Mouse (Mus musculus): Measurements from ENCODE around the gene Atg5. TPM values are rescaled to one million over a fixed set of nuclear protein-coding genes. Genes with fewer than 3 reads are reported as not detected.

Gene Atg5
- polyA plus RNA-seq, 1 experiment from 2014 or later: 53.5 TPM

- no peak overlapping the region for H3K9ac ChIP-seq (ENCODE audit: low read depth, low read length)
- H3K4me1 ChIP-seq (replicated peaks; ENCODE audit: control insufficient read depth, insufficient read depth, low read length): no peaks in the 10 kb centered on the region
- WGBS: 70% methylated on average over 3 of the region's 3 CpGs
- no peaks in the 10 kb centered on the region for H3K27me3 ChIP-seq (replicated peaks; ENCODE audit: control insufficient read depth, insufficient read depth, low read length)
- H3K27ac ChIP-seq (ENCODE audit: low read depth, low read length): no peak overlapping the region
- peaks cover 16% of the 10 kb centered on the region for H3K36me3 ChIP-seq (ENCODE audit: control insufficient read depth, insufficient read depth)
- no peak for TF ChIP-seq CTCF (IDR thresholded peaks at IDR 0.05; ENCODE audit: low read depth)
- no peak overlapping the region for H3K4me3 ChIP-seq (ENCODE audit: low read depth, low read length)
- no peak overlapping the region for H3K4me2 ChIP-seq (replicated peaks; ENCODE audit: low read depth)
- ATAC-seq: no peak
- H3K9me3 ChIP-seq (ENCODE audit: control insufficient read depth): no peaks in the 10 kb centered on the region
Measured at GRCm38 (mm10) chr10:44304845-44305244, 36.7 kb downstream of the Atg5 start.

- ATAC-seq: no peak
- 94% methylated on average over 6 of the region's 6 CpGs for WGBS
- Histone ChIP-seq H3K4me2 (replicated peaks; ENCODE audit: low read depth) (no peak overlapping the region), H3K9ac (ENCODE audit: low read depth, low read length) (no peak overlapping the region), H3K9me3 (ENCODE audit: control insufficient read depth) (no peaks in the 10 kb centered on the region), H3K36me3 (ENCODE audit: control insufficient read depth, insufficient read depth) (peaks cover 16% of the 10 kb centered on the region), H3K27ac (ENCODE audit: low read depth, low read length) (no peak overlapping the region), H3K4me3 (ENCODE audit: low read depth, low read length) (no peak overlapping the region), H3K27me3 (replicated peaks; ENCODE audit: control insufficient read depth, insufficient read depth, low read length) (no peaks in the 10 kb centered on the region), H3K4me1 (replicated peaks; ENCODE audit: control insufficient read depth, insufficient read depth, low read length) (no peaks in the 10 kb centered on the region)
- no peak for TF ChIP-seq CTCF (IDR thresholded peaks at IDR 0.05; ENCODE audit: low read depth)
Measured at GRCm38 (mm10) chr10:44306308-44306707, 38.1 kb downstream of the Atg5 start.

- no peak overlapping the region for H3K27ac ChIP-seq (ENCODE audit: low read depth, low read length)
- no peak for ATAC-seq
- TF ChIP-seq CTCF (IDR thresholded peaks at IDR 0.05; ENCODE audit: low read depth): no peak
- no peak overlapping the region for H3K9ac ChIP-seq (ENCODE audit: low read depth, low read length)
- H3K4me3 ChIP-seq (ENCODE audit: low read depth, low read length): no peak overlapping the region
- H3K4me1 ChIP-seq (replicated peaks; ENCODE audit: control insufficient read depth, insufficient read depth, low read length): no peaks in the 10 kb centered on the region
- H3K4me2 ChIP-seq (replicated peaks; ENCODE audit: low read depth): no peak overlapping the region
- peaks cover 14% of the 10 kb centered on the region for H3K36me3 ChIP-seq (ENCODE audit: control insufficient read depth, insufficient read depth)
- H3K27me3 ChIP-seq (replicated peaks; ENCODE audit: control insufficient read depth, insufficient read depth, low read length): no peaks in the 10 kb centered on the region
- H3K9me3 ChIP-seq (ENCODE audit: control insufficient read depth): no peaks in the 10 kb centered on the region
Measured at GRCm38 (mm10) chr10:44308280-44308679, 40.1 kb downstream of the Atg5 start.

GRCm38 (mm10) chr10:44309250-44309649, 41.1 kb downstream of the Atg5 start:
- peaks cover 6% of the 10 kb centered on the region for H3K36me3 ChIP-seq (ENCODE audit: control insufficient read depth, insufficient read depth)
- H3K4me3 ChIP-seq (ENCODE audit: low read depth, low read length): no peak overlapping the region
- H3K4me1 ChIP-seq (replicated peaks; ENCODE audit: control insufficient read depth, insufficient read depth, low read length): no peaks in the 10 kb centered on the region
- no peaks in the 10 kb centered on the region for H3K9me3 ChIP-seq (ENCODE audit: control insufficient read depth)
- H3K4me2 ChIP-seq (replicated peaks; ENCODE audit: low read depth): no peak overlapping the region
- no peaks in the 10 kb centered on the region for H3K27me3 ChIP-seq (replicated peaks; ENCODE audit: control insufficient read depth, insufficient read depth, low read length)
- WGBS: 76% methylated on average over 6 of the region's 6 CpGs
- TF ChIP-seq CTCF (IDR thresholded peaks at IDR 0.05; ENCODE audit: low read depth): no peak
- ATAC-seq: no peak
- H3K27ac ChIP-seq (ENCODE audit: low read depth, low read length): no peak overlapping the region
- H3K9ac ChIP-seq (ENCODE audit: low read depth, low read length): no peak overlapping the region

GRCm38 (mm10) chr10:44315276-44315675, 47.1 kb downstream of the Atg5 start:
- ATAC-seq: no peak
- TF ChIP-seq CTCF (IDR thresholded peaks at IDR 0.05; ENCODE audit: low read depth): no peak

GRCm38 (mm10) chr10:44316280-44317270, 48.4 kb downstream of the Atg5 start:
- peaks cover 9% of the 10 kb centered on the region; the same call in 1 of the 2 replicates for H3K36me3 ChIP-seq (ENCODE audit: control insufficient read depth, insufficient read depth)
- H3K9me3 ChIP-seq (ENCODE audit: control insufficient read depth): no peaks in the 10 kb centered on the region
- H3K27me3 ChIP-seq (replicated peaks; ENCODE audit: control insufficient read depth, insufficient read depth, low read length): no peaks in the 10 kb centered on the region
- no peak overlapping the region for H3K9ac ChIP-seq (ENCODE audit: low read depth, low read length)
- H3K4me1 ChIP-seq (replicated peaks; ENCODE audit: control insufficient read depth, insufficient read depth, low read length): peaks cover 4% of the 10 kb centered on the region; the same call in 1 of the 2 replicates
- peak overlapping the region; percentile 16; the same call in 1 of the 2 replicates for H3K27ac ChIP-seq (ENCODE audit: low read depth, low read length)
- H3K4me3 ChIP-seq (ENCODE audit: low read depth, low read length): no peak overlapping the region
- no peak overlapping the region for H3K4me2 ChIP-seq (replicated peaks; ENCODE audit: low read depth)
- TF ChIP-seq CTCF (IDR thresholded peaks at IDR 0.05; ENCODE audit: low read depth): no peak
- peak; percentile 73 for ATAC-seq
- 47% methylated on average over 14 of the region's 14 CpGs for WGBS

More at GRCm38 (mm10) chr10:44315276-44315675, 47.1 kb downstream of the Atg5 start:
- WGBS: 62% methylated on average over 5 of the region's 5 CpGs
- Histone ChIP-seq H3K4me2 (replicated peaks; ENCODE audit: low read depth) (no peak overlapping the region), H3K4me3 (ENCODE audit: low read depth, low read length) (no peak overlapping the region), H3K36me3 (ENCODE audit: control insufficient read depth, insufficient read depth) (peaks cover 4% of the 10 kb centered on the region; the same call in 1 of the 2 replicates), H3K9ac (ENCODE audit: low read depth, low read length) (no peak overlapping the region), H3K4me1 (replicated peaks; ENCODE audit: control insufficient read depth, insufficient read depth, low read length) (peaks cover 4% of the 10 kb centered on the region; the same call in 1 of the 2 replicates), H3K27ac (ENCODE audit: low read depth, low read length) (no peak overlapping the region), H3K27me3 (replicated peaks; ENCODE audit: control insufficient read depth, insufficient read depth, low read length) (no peaks in the 10 kb centered on the region), H3K9me3 (ENCODE audit: control insufficient read depth) (no peaks in the 10 kb centered on the region)

Measured in intestine, postnatal 0 days (tissue).